Mouse (Mus musculus): Measurements from ENCODE around the gene Ajap1. TPM values are rescaled to one million over a fixed set of nuclear protein-coding genes. Genes with fewer than 3 reads are reported as not detected.
A peak's percentile ranks its signal among the peaks of the same experiment; 100 is the strongest.

Ajap1 gene
- total RNA-seq, 1 experiment, result 0.27 TPM

DNA sequence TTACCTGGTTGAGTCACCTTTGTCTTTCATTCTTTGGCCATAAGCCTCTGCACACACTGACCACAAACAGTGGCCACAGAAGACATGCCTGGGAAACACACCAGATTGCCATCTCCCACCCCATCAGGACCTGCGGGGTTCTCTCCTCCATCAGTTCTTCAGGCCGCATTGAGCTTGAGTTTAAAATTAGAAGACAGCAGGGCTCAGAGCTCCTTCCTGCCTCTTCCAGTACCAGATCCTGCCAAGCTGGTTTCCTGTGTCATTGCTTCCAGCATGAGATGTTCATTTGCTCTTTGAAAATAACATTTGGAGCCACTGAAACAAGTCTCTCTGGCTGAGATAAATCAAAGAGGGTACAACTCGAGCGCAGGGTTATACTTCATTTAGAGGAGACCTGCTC lies 126.4 kb downstream of the Ajap1 start:
- Histone ChIP-seq H3K9me3 (ENCODE audit: control insufficient read depth, insufficient read depth, low read depth, low read length) (no peaks in the 10 kb centered on the region), H3K36me3 (ENCODE audit: control insufficient read depth, insufficient read depth, low read length, poor library complexity, severe bottlenecking) (no peaks in the 10 kb centered on the region), H3K4me3 (ENCODE audit: insufficient read depth in 1 of 2, low read depth in 1 of 2, low read length in 2 of 2, poor library complexity in 1 of 2, severe bottlenecking in 1 of 2) (no peak overlapping the region), H3K4me1 (ENCODE audit: control insufficient read depth in 2 of 2, insufficient read depth in 2 of 2, low read length in 2 of 2, poor library complexity in 1 of 2) (no peaks in the 10 kb centered on the region), H3K27ac (ENCODE audit: insufficient read depth, low read depth, low read length, poor library complexity, severe bottlenecking) (no peak overlapping the region), H3K9ac (ENCODE audit: insufficient read depth, low read depth, low read length, poor library complexity, severe bottlenecking) (no peak overlapping the region)
- TF ChIP-seq HCFC1 (IDR thresholded peaks at IDR 0.05; ENCODE audit: borderline replicate concordance, insufficient read depth, low read length), result no peak
- no peak for TF ChIP-seq ZC3H11A (IDR thresholded peaks at IDR 0.05; ENCODE audit: borderline replicate concordance, low read depth, low read length)
- TF ChIP-seq ZNF384 (IDR thresholded peaks at IDR 0.05; ENCODE audit: low read depth, low read length), result no peak
- TF ChIP-seq CHD2 (IDR thresholded peaks at IDR 0.05; ENCODE audit: low read depth, low read length), result no peak
- no peak for TF ChIP-seq MAFK (IDR thresholded peaks at IDR 0.05; ENCODE audit: insufficient read depth, low read depth, low read length)
- in situ Hi-C loops (cut with MboI; ENCODE audit: low sequenced_read_pairs in 2 of 2, unreplicated experiment in 2 of 2), result no loop called here
- no peak for DNase-seq (ENCODE audit: low read depth, low spot score)

GRCm38 (mm10) chr4:153344999-153345398 lies 137.6 kb downstream of the Ajap1 start:
- Histone ChIP-seq H3K4me1 (ENCODE audit: control insufficient read depth in 2 of 2, insufficient read depth in 2 of 2, low read length in 2 of 2, poor library complexity in 1 of 2) (peaks cover 2 to 9% of the 10 kb centered on the region in 2 experiments; a peak in 3 of 4 replicates), H3K9me3 (ENCODE audit: control insufficient read depth, insufficient read depth, low read depth, low read length) (no peaks in the 10 kb centered on the region), H3K4me3 (ENCODE audit: insufficient read depth in 1 of 2, low read depth in 1 of 2, low read length in 2 of 2, poor library complexity in 1 of 2, severe bottlenecking in 1 of 2) (no peak overlapping the region), H3K27ac (ENCODE audit: insufficient read depth, low read depth, low read length, poor library complexity, severe bottlenecking) (no peak overlapping the region), H3K9ac (ENCODE audit: insufficient read depth, low read depth, low read length, poor library complexity, severe bottlenecking) (no peak overlapping the region), H3K36me3 (ENCODE audit: control insufficient read depth, insufficient read depth, low read length, poor library complexity, severe bottlenecking) (no peaks in the 10 kb centered on the region)
- no peak for DNase-seq (ENCODE audit: low read depth, low spot score)
- in situ Hi-C loops (cut with MboI; ENCODE audit: low sequenced_read_pairs in 2 of 2, unreplicated experiment in 2 of 2), result no loop called here
- TF ChIP-seq MAFK (IDR thresholded peaks at IDR 0.05; ENCODE audit: insufficient read depth, low read depth, low read length), result no peak
- no peak for TF ChIP-seq ZC3H11A (IDR thresholded peaks at IDR 0.05; ENCODE audit: borderline replicate concordance, low read depth, low read length)
- no peak for TF ChIP-seq CHD2 (IDR thresholded peaks at IDR 0.05; ENCODE audit: low read depth, low read length)
- TF ChIP-seq ZNF384 (IDR thresholded peaks at IDR 0.05; ENCODE audit: low read depth, low read length), result no peak
- no peak for TF ChIP-seq HCFC1 (IDR thresholded peaks at IDR 0.05; ENCODE audit: borderline replicate concordance, insufficient read depth, low read length)

GRCm38 (mm10) chr4:153340887-153341286 lies 141.7 kb downstream of the Ajap1 start:
- Histone ChIP-seq H3K36me3 (ENCODE audit: control insufficient read depth, insufficient read depth, low read length, poor library complexity, severe bottlenecking) (no peaks in the 10 kb centered on the region), H3K9ac (ENCODE audit: insufficient read depth, low read depth, low read length, poor library complexity, severe bottlenecking) (no peak overlapping the region), H3K4me3 (ENCODE audit: insufficient read depth in 1 of 2, low read depth in 1 of 2, low read length in 2 of 2, poor library complexity in 1 of 2, severe bottlenecking in 1 of 2) (no peak overlapping the region), H3K9me3 (ENCODE audit: control insufficient read depth, insufficient read depth, low read depth, low read length) (no peaks in the 10 kb centered on the region), H3K4me1 (ENCODE audit: control insufficient read depth in 2 of 2, insufficient read depth in 2 of 2, low read length in 2 of 2, poor library complexity in 1 of 2) (peaks cover 2 to 9% of the 10 kb centered on the region in 2 experiments; a peak in 3 of 4 replicates), H3K27ac (ENCODE audit: insufficient read depth, low read depth, low read length, poor library complexity, severe bottlenecking) (no peak overlapping the region)
- no peak for TF ChIP-seq CHD2 (IDR thresholded peaks at IDR 0.05; ENCODE audit: low read depth, low read length)
- no peak for TF ChIP-seq MAFK (IDR thresholded peaks at IDR 0.05; ENCODE audit: insufficient read depth, low read depth, low read length)
- TF ChIP-seq ZNF384 (IDR thresholded peaks at IDR 0.05; ENCODE audit: low read depth, low read length), result no peak
- no peak for TF ChIP-seq ZC3H11A (IDR thresholded peaks at IDR 0.05; ENCODE audit: borderline replicate concordance, low read depth, low read length)
- no peak for TF ChIP-seq HCFC1 (IDR thresholded peaks at IDR 0.05; ENCODE audit: borderline replicate concordance, insufficient read depth, low read length)
- peak; percentile 31 for DNase-seq (ENCODE audit: low read depth, low spot score)
- in situ Hi-C loops (cut with MboI; ENCODE audit: low sequenced_read_pairs in 2 of 2, unreplicated experiment in 2 of 2), result no loop called here

GRCm38 (mm10) chr4:153335301-153335799 lies 147.3 kb downstream of the Ajap1 start:
- no peak for TF ChIP-seq MAFK (IDR thresholded peaks at IDR 0.05; ENCODE audit: insufficient read depth, low read depth, low read length)
- TF ChIP-seq CHD2 (IDR thresholded peaks at IDR 0.05; ENCODE audit: low read depth, low read length), result no peak
- no peak for TF ChIP-seq HCFC1 (IDR thresholded peaks at IDR 0.05; ENCODE audit: borderline replicate concordance, insufficient read depth, low read length)
- no peak for TF ChIP-seq ZC3H11A (IDR thresholded peaks at IDR 0.05; ENCODE audit: borderline replicate concordance, low read depth, low read length)
- TF ChIP-seq ZNF384 (IDR thresholded peaks at IDR 0.05; ENCODE audit: low read depth, low read length), result no peak
- no peak overlapping the region for H3K4me3 ChIP-seq (ENCODE audit: insufficient read depth in 1 of 2, low read depth in 1 of 2, low read length in 2 of 2, poor library complexity in 1 of 2, severe bottlenecking in 1 of 2)
- no peaks in the 10 kb centered on the region for H3K36me3 ChIP-seq (ENCODE audit: control insufficient read depth, insufficient read depth, low read length, poor library complexity, severe bottlenecking)
- no peak for DNase-seq (ENCODE audit: low read depth, low spot score)
- in situ Hi-C loops (cut with MboI; ENCODE audit: low sequenced_read_pairs in 2 of 2, unreplicated experiment in 2 of 2), result no loop called here
- no peaks in the 10 kb centered on the region for H3K9me3 ChIP-seq (ENCODE audit: control insufficient read depth, insufficient read depth, low read depth, low read length)
- no peaks in the 10 kb centered on the region for H3K4me1 ChIP-seq (ENCODE audit: control insufficient read depth in 2 of 2, insufficient read depth in 2 of 2, low read length in 2 of 2, poor library complexity in 1 of 2)
- H3K9ac ChIP-seq (ENCODE audit: insufficient read depth, low read depth, low read length, poor library complexity, severe bottlenecking), result no peak overlapping the region
- no peak overlapping the region for H3K27ac ChIP-seq (ENCODE audit: insufficient read depth, low read depth, low read length, poor library complexity, severe bottlenecking)
